Mouse (Mus musculus) ES-Bruce4 (cell line): ENCODE measurements around the gene Slc47a2.

Experiments
- CTCF ChIP-seq: IDR thresholded peaks from one replicate; pipeline ENCODE4 v1.8.1; 2011; ENCODE audit warnings: low read depth, low read length
- EP300 ChIP-seq: IDR thresholded peaks from 2 replicates; pipeline ENCODE4 v1.6.1; 2011; ENCODE audit warnings: low read depth, low read length; ENCODE audit not compliant: insufficient read depth
- POLR2A ChIP-seq: IDR thresholded peaks from one replicate; pipeline ENCODE4 v1.8.1; 2011; ENCODE audit warnings: low read length; ENCODE audit not compliant: insufficient read depth

GRCm38 (mm10) chr11:61268626-61269349 lies 73.9 kb downstream of the Slc47a2 start:
- TF ChIP-seq POLR2A (no peak), CTCF (no peak), EP300 (no peak)
